Mouse (Mus musculus) small intestine, adult 2 months (tissue): Measurements from ENCODE around the gene Actrt3. TPM values are rescaled to one million over a fixed set of nuclear protein-coding genes. Genes with fewer than 3 reads are reported as not detected.
A peak's percentile ranks its signal among the peaks of the same experiment; 100 is the strongest.

Source experiments
- H3K27ac ChIP-seq: fragments of 200-500 bp; 2 replicates; pipeline ENCODE4 v1.5.1; 2012; ENCODE audit warnings: low read depth, low read length, control low read depth, inconsistent platforms; ENCODE audit not compliant: insufficient read depth
- H3K27me3 ChIP-seq: fragments of 200-500 bp; 2 replicates; pipeline ENCODE4 v1.6.1; 2012; ENCODE audit warnings: mild to moderate bottlenecking, moderate library complexity, low read length, inconsistent platforms; ENCODE audit not compliant: control insufficient read depth, insufficient read depth
- H3K36me3 ChIP-seq: fragments of 200-500 bp; 2 replicates; pipeline ENCODE4 v1.6.1; 2012; ENCODE audit warnings: mild to moderate bottlenecking, low read length, control low read depth, inconsistent platforms; ENCODE audit not compliant: control insufficient read depth, insufficient read depth
- H3K4me1 ChIP-seq: fragments of 200-500 bp; 2 replicates; pipeline ENCODE4 v1.6.1; 2012; ENCODE audit warnings: low read length, inconsistent platforms, mixed read lengths; ENCODE audit not compliant: control insufficient read depth, insufficient read depth, insufficient read length
- H3K4me3 ChIP-seq: fragments of 200-500 bp; 2 replicates; pipeline ENCODE4 v1.5.1; 2012; ENCODE audit warnings: low read depth, mild to moderate bottlenecking, control low read depth, inconsistent platforms, low read length, moderate library complexity
- CTCF ChIP-seq: fragments of 200-500 bp; IDR thresholded peaks from 2 replicates; pipeline ENCODE4 v1.5.1; 2012; ENCODE audit warnings: low read depth, mild to moderate bottlenecking, control low read depth, inconsistent platforms, low read length, moderate library complexity, mixed read lengths; ENCODE audit not compliant: insufficient replicate concordance, insufficient read length; ENCODE audit errors: extremely low read depth
- POLR2A ChIP-seq: fragments of 200-500 bp; IDR thresholded peaks from 2 replicates; pipeline ENCODE4 v1.6.1; 2012; ENCODE audit warnings: low read depth, mild to moderate bottlenecking, control low read depth, inconsistent platforms, low read length, moderate library complexity
- WGBS: fragments of 180-500 bp; shearing (Covaris S2); methylation state at CpG from one replicate; pipeline ENCODE4 v1.1.7; 2018; 5-methylcytosine and 5-hydroxymethylcytosine counted together
- polyA plus RNA-seq: library from polyadenylated mRNA; depleted of rRNA; stranded (reverse); fragments of >200 nt; gene quantifications from 2 replicates; pipeline ENCODE4 v1.2.3, GENCODE M21; 2012

Gene Actrt3
- polyA plus RNA-seq, 1 experiment: not detected

DNA sequence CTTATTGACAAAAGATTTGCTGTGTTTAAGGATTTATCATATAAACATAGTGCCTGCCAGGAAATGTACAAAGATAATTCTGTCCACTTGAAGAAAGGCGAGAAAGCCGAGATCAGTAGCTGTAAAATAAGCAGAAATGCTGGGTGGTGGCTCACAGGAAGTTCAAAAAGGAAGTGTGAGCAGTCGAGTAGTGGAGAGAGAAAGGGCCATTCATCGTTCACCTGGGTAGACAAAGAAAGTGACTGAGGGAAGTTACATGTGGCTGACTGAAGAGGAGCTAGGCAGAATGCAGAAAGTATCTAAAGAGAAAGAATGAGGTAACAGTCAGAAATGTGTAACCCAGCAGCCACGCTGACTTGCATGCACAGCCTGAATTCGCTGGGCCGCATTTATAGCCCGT is 20.4 kb upstream of the Actrt3 start:
- WGBS: 77% methylated on average over 8 of the region's 8 CpGs
- Histone ChIP-seq H3K27ac (no peak overlapping the region), H3K27me3 (no peaks in the 10 kb centered on the region), H3K4me3 (no peak overlapping the region), H3K4me1 (no peaks in the 10 kb centered on the region), H3K36me3 (peaks cover 34% of the 10 kb centered on the region)
- TF ChIP-seq CTCF: no peak
- TF ChIP-seq POLR2A: no peak

DNA sequence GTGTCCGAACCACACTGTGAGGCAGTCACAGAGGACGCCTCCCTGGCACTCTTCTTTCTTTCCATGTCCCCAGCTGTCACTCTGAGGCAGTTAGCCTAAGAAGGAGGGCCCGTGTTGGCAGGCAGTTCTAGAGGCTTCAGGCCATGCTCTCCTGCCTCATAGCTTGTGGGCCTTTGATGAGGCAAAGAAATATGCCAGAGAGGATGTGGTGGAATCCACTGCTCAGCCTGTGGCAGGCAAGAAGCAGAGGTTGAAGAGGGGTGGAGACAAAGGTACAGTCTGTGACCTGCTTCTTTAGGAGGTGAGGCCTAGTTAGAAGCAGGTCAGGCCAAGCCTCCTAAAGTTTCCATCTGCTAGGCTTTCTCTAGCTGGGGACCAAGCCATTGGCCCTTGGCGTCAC is 11.2 kb upstream of the Actrt3 start:
- H3K36me3 ChIP-seq: peaks cover 64% of the 10 kb centered on the region

DNA sequence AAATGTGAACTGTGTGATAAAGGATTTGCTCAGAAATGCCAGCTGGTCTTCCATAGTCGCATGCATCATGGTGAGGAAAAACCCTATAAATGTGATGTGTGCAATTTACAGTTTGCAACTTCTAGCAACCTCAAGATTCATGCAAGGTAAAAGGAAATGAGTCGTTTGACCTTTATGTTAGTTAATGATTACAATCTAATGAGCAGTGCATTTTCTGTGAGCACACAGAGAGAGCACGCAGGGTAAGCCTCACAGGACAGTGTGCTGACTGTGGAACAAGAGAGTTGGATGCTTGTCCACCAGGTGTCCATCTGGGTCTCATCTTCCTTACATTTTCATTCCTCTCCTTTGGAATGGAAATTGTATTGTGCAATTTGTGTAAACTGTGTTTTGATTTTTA is 9.3 kb upstream of the Actrt3 start:
- no peak overlapping the region for H3K27ac ChIP-seq
- H3K36me3 ChIP-seq: peaks cover 52% of the 10 kb centered on the region
- TF ChIP-seq CTCF: no peak
- TF ChIP-seq POLR2A: no peak
- 33% methylated on average over 3 of the region's 3 CpGs for WGBS
- no peaks in the 10 kb centered on the region; the same call in 1 of the 2 replicates for H3K4me1 ChIP-seq
- H3K4me3 ChIP-seq: no peak overlapping the region
- no peaks in the 10 kb centered on the region for H3K27me3 ChIP-seq

More for the DNA sequence above, 11.2 kb upstream of the Actrt3 start:
- H3K4me1 ChIP-seq: no peaks in the 10 kb centered on the region; the same call in 1 of the 2 replicates
- TF ChIP-seq POLR2A (no peak), CTCF (no peak)
- WGBS: 87% methylated on average over 4 of the region's 4 CpGs
- no peaks in the 10 kb centered on the region for H3K27me3 ChIP-seq
- no peak overlapping the region for H3K4me3 ChIP-seq
- no peak overlapping the region for H3K27ac ChIP-seq

GRCm38 (mm10) chr3:30603256-30603655 is 3.5 kb upstream of the Actrt3 start:
- peaks cover 18% of the 10 kb centered on the region for H3K36me3 ChIP-seq
- TF ChIP-seq CTCF (no peak), POLR2A (no peak)
- peak overlapping the region; percentile 25; the same call in 1 of the 2 replicates for H3K4me3 ChIP-seq
- H3K27me3 ChIP-seq: no peaks in the 10 kb centered on the region
- 25% methylated on average over 10 of the region's 10 CpGs for WGBS
- no peaks in the 10 kb centered on the region for H3K4me1 ChIP-seq
- peak overlapping the region; percentile 100 for H3K27ac ChIP-seq

DNA sequence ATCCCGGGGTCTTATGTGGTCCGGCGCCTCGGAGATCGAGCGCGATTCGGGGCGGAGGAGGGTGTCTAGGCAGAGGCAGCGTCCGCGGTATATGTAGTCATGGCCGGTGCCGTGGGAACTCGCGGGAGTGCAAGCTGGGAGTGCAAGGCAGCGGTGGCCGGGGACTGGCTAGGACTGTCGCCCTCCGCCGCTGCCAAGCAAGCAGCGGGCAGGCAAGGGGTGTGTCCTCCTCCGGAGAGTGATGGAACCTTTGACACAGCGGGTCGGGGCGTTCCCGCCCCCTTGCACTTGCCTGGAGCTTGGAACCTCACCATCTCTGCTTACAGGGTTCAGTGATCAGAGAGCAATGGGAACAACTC is 3.0 kb upstream of the Actrt3 start:
- no peaks in the 10 kb centered on the region for H3K4me1 ChIP-seq
- peak overlapping the region; percentile 86 for H3K4me3 ChIP-seq
- peak overlapping the region; percentile 100 for H3K27ac ChIP-seq
- H3K36me3 ChIP-seq: peaks cover 16% of the 10 kb centered on the region
- H3K27me3 ChIP-seq: no peaks in the 10 kb centered on the region
- 1% methylated on average over 27 of the region's 27 CpGs for WGBS
- TF ChIP-seq POLR2A (peak; percentile 56), CTCF (no peak)

GRCm38 (mm10) chr3:30602065-30602739 is 2.5 kb upstream of the Actrt3 start, which contains the start of gene Mynn:
TSS of gene Mynn (plus strand) at chr3:30602065.
- under 1% methylated on average over 40 of the region's 40 CpGs for WGBS
- H3K4me3 ChIP-seq: peak within 1 kb of the TSS; percentile 86
- TF ChIP-seq POLR2A (no peak; the same call in 1 of the 2 replicates), CTCF (peak; percentile 51; the same call in 1 of the 2 replicates)
- peak within 1 kb of the TSS; percentile 100 for H3K27ac ChIP-seq
- peaks cover 11% of the 10 kb centered on the region for H3K36me3 ChIP-seq
- no peaks in the 10 kb centered on the region for H3K27me3 ChIP-seq
- H3K4me1 ChIP-seq: no peaks in the 10 kb centered on the region

DNA sequence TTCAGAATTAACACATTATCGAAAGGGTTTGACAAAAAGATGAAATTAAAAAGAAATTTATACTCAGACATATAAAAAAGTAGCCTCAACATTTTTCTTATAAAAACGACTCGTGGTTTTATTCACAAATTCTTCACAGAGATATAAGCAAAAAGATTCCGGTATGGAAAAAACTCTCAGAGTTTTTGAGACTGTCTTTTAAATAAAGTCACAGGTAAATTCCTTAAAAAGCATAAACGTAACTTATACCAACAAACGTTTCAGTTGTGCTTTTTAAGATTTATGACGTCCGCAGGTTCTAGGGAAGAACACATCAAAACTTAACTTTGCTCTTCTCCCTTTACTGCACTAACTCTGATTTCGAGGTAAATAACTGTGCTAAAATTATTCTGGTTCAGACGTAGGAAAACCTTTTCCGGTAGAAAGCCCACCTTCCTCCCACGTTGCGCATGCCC is 1.9 kb upstream of the Actrt3 start:
- no peak for TF ChIP-seq POLR2A
- no peak for TF ChIP-seq CTCF
- Histone ChIP-seq H3K27ac (peak overlapping the region; percentile 100), H3K4me3 (peak overlapping the region; percentile 86), H3K4me1 (no peaks in the 10 kb centered on the region), H3K36me3 (peaks cover 8% of the 10 kb centered on the region), H3K27me3 (no peaks in the 10 kb centered on the region)
- under 1% methylated on average over 13 of the region's 13 CpGs for WGBS
